Mouse (Mus musculus): ENCODE results near the gene Il18.

GRCm38 (mm10) chr9:50527860-50528259 is 26.8 kb upstream of the Il18 start:
- TF ChIP-seq CTCF (IDR thresholded peaks at IDR 0.05), result no peak
- no peak for TF ChIP-seq POLR2A (IDR thresholded peaks at IDR 0.05; ENCODE audit: insufficient read depth, low read depth, low read length)
